Mouse (Mus musculus) telencephalon, adult 2 months (tissue): ENCODE measurements around the gene Dbndd2.

Source experiments
- DNase-seq: peaks from one replicate; pipeline ENCODE4 v3.0.0-alpha.2; 2011; ENCODE audit warnings: low read depth, low spot score

Gene Dbndd2

DNA sequence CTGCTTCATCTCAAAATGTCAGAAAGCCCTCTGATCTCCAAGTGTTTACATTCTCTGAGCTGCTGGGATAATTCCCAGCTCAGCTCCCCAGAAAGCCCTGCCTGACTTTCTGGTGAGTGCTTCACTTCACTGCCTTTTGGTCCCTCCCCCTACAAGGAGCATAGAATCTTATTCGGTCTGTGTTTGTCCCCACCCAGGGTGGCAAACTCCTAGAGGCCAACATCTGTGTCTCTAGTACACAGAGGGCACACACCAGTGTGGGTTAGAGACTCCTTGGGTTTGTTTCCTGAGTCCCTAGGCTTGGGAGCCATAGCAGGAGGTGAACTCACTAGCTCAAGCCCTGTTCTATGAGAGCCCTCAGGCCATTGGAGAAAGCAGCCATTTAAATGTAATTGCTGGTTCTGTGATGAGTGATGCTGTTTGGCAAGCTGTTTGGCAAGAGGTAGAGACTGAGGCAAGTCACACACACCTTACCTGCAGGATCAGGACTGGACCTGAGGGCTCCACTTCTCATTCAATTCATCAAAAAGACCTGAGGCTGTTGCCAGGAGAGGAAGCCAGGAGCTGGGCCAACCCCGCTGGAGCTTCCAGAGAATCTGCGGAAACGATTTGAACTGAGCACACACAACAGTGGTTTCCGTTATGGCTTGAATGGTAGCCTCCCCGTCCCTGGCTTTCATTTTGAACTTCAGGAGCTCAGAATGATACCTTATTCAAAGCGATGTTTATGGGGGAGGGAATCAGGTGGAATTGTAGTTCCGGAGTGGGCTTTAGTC lies 54.9 kb downstream of the Dbndd2 start:
- DNase-seq, result no peak

DNA sequence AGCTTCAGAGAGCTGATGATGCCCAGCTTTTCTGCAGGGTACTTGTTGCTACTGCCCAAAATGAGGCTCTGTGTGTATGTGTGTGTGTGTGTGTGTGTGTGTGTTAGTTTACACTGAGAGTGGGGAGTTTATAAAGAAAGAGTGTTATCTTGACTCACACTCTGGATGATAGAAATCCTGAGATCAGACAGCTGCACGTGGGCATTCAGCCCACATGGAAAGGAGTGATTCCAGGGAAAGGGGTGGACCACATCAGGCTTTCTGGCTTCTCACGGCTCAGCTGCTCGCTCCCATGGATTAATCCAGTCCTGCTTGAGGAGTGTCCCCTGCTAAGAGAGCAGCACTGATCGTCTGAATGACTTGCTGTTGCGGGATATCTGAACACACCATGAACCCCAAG lies 56.2 kb downstream of the Dbndd2 start:
- no peak for DNase-seq

DNA sequence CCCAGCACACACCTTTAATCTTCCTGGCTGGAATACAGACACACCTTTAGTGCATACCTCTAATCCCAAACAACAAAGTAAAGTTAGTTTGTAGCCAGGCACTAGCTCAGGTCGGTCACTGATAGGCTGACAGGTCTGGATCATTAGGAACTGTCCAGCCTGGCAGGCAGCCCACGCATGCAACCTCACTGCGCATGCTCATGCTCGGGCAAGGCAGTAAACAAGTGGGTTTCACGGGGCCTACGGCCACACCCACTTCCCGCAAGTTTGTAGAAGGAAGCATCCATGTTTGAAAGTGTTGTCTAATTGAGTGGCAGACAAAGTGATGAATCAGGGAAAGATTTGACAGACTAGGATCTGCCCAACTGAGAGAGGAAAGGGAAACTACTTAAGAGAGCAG lies 56.7 kb downstream of the Dbndd2 start:
- DNase-seq, result no peak
